Mouse (Mus musculus) cerebellum, adult 18-20 months (tissue): ENCODE data around the gene Alg2.
A peak's percentile ranks its signal among the peaks of the same experiment; 100 is the strongest.

Experiments
- DNase-seq, 2 experiments: peaks; one replicate each; pipeline ENCODE4 v3.0.0; 2021

The Alg2 gene

DNA sequence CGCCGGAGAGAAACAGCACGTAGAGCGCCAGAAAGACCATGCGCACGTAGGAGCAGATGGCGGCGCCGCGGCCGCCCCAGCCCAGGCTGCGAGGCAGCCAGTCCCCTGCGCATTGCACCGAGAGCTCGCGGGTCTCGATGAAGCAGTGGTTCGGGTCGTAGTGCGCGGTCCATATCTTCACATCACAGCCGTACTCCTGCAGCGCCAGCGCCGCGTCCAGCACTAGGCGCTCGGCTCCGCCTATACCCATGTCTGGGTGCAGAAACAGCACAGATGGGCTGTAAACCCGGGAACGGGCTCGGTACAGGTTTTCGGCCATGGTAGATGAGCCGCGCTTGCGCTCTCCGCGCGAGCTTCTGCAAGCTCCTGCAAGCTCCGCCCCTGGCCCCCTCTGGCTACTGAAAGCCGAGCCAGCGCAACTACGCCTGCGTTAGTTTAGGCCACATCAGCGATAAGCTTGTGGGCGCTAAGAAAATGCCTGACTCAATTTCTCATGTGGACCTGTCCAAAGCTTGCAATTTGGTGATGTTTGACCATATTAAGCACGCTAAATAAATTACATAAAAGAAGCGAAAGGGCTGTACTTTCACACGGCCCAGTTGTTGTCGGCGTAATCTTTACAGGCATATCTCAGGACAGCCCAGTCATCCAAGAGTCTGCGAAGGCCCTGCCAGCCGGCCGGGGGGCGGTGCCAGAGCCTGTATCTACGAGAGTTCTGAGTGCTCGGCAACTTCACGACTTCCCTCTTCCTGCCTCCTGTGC is at the start of gene Alg2, which contains the start of gene Sec61b:
Gene Alg2 (minus strand): TSS at position 366 of the 762 bp plus-strand sequence.
Gene Sec61b (plus strand): TSS at position 691 of the 762 bp plus-strand sequence.
- DNase-seq = peak; percentile 98

GRCm38 (mm10) chr4:47521884-47522605 is 47.9 kb upstream of the Alg2 start:
- peak; percentile 19 to 29 for DNase-seq

DNA sequence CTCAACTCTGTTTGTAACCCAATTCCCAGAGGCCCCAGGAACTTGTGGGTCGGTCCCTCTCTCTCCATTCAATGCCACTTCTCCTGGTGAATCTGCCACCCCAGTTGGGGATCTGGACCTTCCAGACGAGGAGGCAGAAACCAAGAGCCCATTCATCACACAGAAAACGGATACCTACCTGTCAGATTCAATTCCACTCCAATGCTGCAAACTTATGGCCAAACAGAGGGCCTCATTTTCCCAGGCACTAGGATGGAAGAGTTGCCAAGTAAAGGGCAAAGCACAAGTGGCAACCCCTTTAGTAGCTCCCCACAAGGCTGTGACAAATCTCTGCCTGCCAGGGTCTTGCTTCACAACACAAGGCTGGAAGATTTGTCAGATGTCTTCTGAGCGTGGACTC is 45.9 kb upstream of the Alg2 start:
- DNase-seq = no peak

DNA sequence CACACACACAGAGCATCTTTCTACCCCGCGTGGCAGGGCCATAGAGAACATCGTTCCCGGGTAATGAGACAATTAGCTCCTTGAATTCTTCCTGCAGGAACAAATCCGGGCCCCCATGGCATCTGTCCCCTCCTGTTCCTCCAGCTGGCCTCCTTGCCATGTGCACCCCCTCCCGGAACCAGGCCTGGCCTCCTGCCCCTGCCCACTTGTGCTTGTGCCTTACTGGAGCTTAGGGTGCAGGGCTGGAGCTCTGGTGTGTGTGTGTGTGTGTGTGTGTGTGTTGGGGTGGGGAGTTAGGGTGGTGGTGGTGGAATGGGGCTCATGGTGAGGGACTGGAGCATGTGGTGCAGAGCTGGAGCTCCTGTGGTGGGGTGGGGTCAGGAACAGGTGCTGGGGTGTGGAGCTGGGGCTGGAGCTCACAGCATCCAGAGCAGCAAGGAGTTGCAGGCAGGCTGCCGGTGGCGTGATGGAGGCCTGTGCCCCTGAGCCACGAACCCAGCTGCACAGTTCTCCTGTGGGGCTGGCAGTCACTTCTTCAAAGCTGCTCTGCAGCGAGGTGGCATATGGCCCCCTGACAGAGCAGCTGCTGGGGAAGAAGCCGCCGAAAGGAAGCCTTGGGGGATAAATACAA is 44.5 kb upstream of the Alg2 start:
- peak; percentile 47 to 55 for DNase-seq

- DNase-seq = no peak
Observed at GRCm38 (mm10) chr4:47504841-47505517, 30.8 kb upstream of the Alg2 start.

- DNase-seq = no peak
Observed at GRCm38 (mm10) chr4:47503045-47503444, 28.9 kb upstream of the Alg2 start.

GRCm38 (mm10) chr4:47502546-47502971 is 28.4 kb upstream of the Alg2 start:
- peak; percentile 64 to 74 for DNase-seq

DNA sequence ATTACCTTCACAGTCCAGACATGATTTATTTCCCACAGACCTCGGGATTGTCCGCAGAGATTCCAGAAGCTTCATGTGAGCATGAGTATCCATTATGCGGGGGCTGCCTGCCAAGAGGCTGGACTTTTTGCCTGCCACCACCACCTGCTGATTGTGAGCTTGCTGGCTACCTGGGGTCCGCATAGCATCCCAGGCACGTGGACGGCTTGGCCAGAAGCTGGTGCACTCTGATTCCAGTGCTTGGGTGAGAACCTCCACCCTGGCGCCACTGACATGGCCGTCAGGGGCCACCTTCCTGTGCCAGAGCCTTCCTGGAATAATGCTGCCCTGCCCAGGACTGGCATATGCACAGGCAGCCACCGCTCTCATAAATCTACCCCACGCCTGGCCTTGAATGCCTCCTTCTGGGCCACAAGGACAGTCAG is 25.0 kb upstream of the Alg2 start:
- DNase-seq = no peak

DNA sequence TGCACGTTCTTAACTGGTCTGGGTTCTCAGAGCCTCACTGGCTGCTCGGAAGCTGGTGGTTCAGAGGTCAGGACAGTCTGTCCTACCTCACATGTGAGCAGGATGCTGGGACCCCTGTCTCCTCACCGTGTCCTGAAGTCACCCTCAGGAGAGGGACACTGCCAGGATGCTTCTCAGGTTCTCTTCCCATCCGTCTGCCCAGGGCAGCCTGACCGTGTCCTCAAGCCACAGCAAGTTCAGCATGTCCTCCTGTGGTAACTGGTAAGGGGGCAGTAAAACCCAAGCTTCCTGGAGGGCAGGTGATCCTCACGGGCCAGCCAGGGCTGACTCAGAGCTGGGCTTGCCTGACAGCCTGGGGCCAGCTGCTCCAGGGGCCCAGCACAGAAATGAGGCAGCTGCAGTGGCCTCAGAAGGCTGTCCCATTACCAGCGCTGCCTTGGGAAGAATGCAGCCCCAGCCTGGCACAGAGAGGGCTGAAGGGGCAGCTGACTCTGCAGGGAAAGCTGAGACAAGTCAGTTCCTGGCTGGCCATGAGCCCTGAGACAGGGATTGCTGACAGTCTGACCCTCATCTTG is 23.8 kb upstream of the Alg2 start:
- DNase-seq = no peak

DNA sequence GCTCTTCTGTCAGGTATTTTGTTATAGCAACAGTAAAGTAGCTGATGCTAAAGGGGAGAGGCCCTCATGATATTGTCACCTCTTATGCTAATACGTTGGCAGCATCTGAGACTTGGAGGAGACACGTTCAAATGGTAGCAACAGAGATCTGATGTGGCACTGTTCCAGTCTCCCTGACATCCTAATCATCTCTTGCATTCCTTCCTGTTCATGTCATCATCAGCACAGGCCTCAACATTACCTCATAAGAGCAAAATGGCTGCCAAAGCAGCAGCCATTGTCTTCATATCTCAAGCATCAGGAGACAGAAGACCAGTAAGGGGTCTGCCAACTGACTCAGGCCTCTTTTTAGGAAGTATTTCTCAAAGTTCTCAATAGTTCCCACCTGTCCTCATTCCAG is 20.6 kb upstream of the Alg2 start:
- no peak for DNase-seq

- DNase-seq = no peak
Observed at GRCm38 (mm10) chr4:47494137-47494536, 20.0 kb upstream of the Alg2 start.

- no peak for DNase-seq
Observed at GRCm38 (mm10) chr4:47493456-47493855, 19.3 kb upstream of the Alg2 start.

- DNase-seq = no peak
Observed at GRCm38 (mm10) chr4:47492311-47493086, 18.4 kb upstream of the Alg2 start.

GRCm38 (mm10) chr4:47491243-47491642 is 17.1 kb upstream of the Alg2 start:
- DNase-seq = no peak

- no peak for DNase-seq
Observed at GRCm38 (mm10) chr4:47480576-47480975, 6.4 kb upstream of the Alg2 start.

GRCm38 (mm10) chr4:47480095-47480494 is 6.0 kb upstream of the Alg2 start:
- no peak for DNase-seq

DNA sequence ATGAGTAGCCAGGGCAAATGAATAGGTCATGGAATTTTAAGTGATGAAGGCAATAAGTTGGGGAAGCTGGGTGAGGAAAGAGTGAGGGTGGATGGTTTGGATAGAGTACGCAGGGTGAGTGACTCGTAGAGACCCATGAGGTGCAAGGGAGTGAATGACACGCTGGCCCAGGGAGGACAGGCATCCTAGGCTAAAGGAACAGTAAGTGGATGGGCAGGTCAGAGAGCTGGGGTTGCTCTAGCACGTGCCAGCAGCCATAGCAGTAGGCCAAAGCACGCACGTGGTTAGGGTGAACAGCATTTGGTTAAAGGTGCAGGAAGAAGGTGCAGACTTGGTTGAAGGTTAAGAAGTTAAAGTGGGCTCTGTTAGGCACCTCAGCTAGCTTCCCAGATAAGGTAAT is 3.4 kb upstream of the Alg2 start:
- no peak for DNase-seq

- DNase-seq = no peak
Observed at GRCm38 (mm10) chr4:47474730-47475643, 854 bp upstream of the Alg2 start.

DNA sequence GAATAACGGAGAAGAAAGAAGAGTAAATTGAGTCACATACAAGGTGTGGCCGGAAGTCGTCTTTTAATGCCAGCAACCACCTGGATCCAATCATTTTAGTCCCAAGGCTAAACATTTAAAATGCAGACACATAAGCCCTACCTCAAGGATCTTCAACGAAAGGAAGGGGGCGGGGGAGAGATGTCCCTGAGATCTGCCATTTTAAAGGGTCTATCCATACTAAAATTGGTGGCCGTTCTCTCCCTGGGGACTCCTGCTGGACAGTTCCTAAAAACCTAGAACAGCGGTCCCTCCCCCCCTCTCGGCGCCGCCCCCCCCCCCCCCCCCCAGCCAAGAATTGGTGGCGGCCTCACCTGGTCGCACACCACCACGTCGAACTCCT is 556 bp downstream of the Alg2 start:
- DNase-seq = no peak

DNA sequence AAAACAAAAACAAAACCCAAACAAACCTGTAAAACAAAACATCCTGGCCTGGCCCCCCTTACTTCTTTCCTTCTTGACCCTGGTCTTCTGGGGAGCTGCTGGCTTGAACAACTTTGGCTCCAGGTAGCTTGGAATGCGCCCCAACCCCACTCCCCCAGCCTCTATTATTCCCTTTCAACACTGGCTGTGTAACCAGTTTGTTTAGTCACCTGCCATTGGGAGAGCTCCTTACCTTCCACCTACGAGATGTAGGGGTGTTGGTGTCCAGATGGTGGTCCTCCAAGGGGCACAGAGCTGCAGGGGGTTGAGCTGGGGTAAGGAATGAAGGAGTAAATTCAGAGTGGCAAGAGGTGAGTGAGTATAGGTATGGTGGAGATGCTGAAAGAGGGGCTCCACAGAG is 6.9 kb downstream of the Alg2 start:
- no peak for DNase-seq
